Mouse (Mus musculus) lung, embryonic 15.5 days (tissue): ENCODE data around the gene Bbx. TPM values are rescaled to one million over a fixed set of nuclear protein-coding genes. Genes with fewer than 3 reads are reported as not detected.

Experiments used
- ATAC-seq: fragments of 200-750 bp; cut with Nextera tagmentation; 2 replicates; pipeline ENCODE4 v1.8.0; 2017; ENCODE audit warnings: moderate number of reproducible peaks, borderline replicate concordance; ENCODE audit not compliant: low FRiP score, low TSS enrichment; ENCODE audit errors: extremely low read depth
- H3K27ac ChIP-seq: fragments of 300-500 bp; sonication (generic); 2 replicates; pipeline ENCODE4 v1.5.1; 2015; ENCODE audit warnings: moderate library complexity, mild to moderate bottlenecking, inconsistent platforms
- H3K27me3 ChIP-seq: fragments of 300-500 bp; sonication (generic); 2 replicates; pipeline ENCODE4 v1.6.1; 2015; ENCODE audit warnings: inconsistent platforms
- H3K36me3 ChIP-seq: fragments of 300-500 bp; sonication (generic); 2 replicates; pipeline ENCODE4 v1.6.1; 2015; ENCODE audit warnings: inconsistent platforms
- H3K4me1 ChIP-seq: fragments of 300-500 bp; sonication (generic); 2 replicates; pipeline ENCODE4 v1.6.1; 2015; ENCODE audit warnings: inconsistent platforms
- H3K4me2 ChIP-seq: fragments of 300-500 bp; sonication (generic); 2 replicates; pipeline ENCODE4 v1.6.1; 2015; ENCODE audit warnings: inconsistent platforms, mild to moderate bottlenecking, moderate library complexity
- H3K4me3 ChIP-seq: fragments of 300-500 bp; sonication (generic); 2 replicates; pipeline ENCODE4 v1.5.1; 2015; ENCODE audit warnings: mild to moderate bottlenecking, inconsistent platforms
- H3K9ac ChIP-seq: fragments of 300-500 bp; sonication (generic); 2 replicates; pipeline ENCODE4 v1.6.1; 2015; ENCODE audit warnings: inconsistent platforms
- H3K9me3 ChIP-seq: fragments of 300-500 bp; sonication (generic); 2 replicates; pipeline ENCODE4 v1.6.1; 2016; ENCODE audit warnings: inconsistent platforms
- WGBS: fragments of 180-500 bp; shearing (Covaris S2); methylation state at CpG from one replicate; pipeline ENCODE4 v1.1.7; 2015; 5-methylcytosine and 5-hydroxymethylcytosine counted together
- polyA plus RNA-seq: library from polyadenylated mRNA; unstranded; fragments of >200 nt; fragmentation: Nextera tagmentation; extraction: Ambion mirVana; gene quantifications from 2 replicates; pipeline ENCODE4 v1.2.1, GENCODE M21; 2015

Bbx gene
- polyA plus RNA-seq, 1 experiment from 2014 or later: 48.3 TPM

GRCm38 (mm10) chr16:50182561-50182960, 249.6 kb downstream of the Bbx start:
- Histone ChIP-seq H3K9me3 (no peaks in the 10 kb centered on the region), H3K4me1 (peaks cover 20% of the 10 kb centered on the region; the same call in 1 of the 2 replicates), H3K27me3 (no peaks in the 10 kb centered on the region), H3K9ac (no peak overlapping the region), H3K4me3 (no peak overlapping the region), H3K27ac (no peak overlapping the region), H3K36me3 (no peaks in the 10 kb centered on the region), H3K4me2 (no peak overlapping the region)
- WGBS: 78% methylated on average over 10 of the region's 10 CpGs
- no peak for ATAC-seq

GRCm38 (mm10) chr16:50172760-50173159, 259.4 kb downstream of the Bbx start:
- Histone ChIP-seq H3K4me1 (0 out of 2 replicates have a peak, but pooled peaks cover 6% of the 10 kb centered on the region), H3K27ac (no peak overlapping the region), H3K36me3 (no peaks in the 10 kb centered on the region), H3K9ac (no peak overlapping the region), H3K4me2 (no peak overlapping the region), H3K27me3 (no peaks in the 10 kb centered on the region), H3K9me3 (no peaks in the 10 kb centered on the region), H3K4me3 (no peak overlapping the region)
- WGBS: 21% methylated on average over 7 of the region's 7 CpGs
- ATAC-seq: peak; percentile 78; the same call in 1 of the 2 replicates

DNA sequence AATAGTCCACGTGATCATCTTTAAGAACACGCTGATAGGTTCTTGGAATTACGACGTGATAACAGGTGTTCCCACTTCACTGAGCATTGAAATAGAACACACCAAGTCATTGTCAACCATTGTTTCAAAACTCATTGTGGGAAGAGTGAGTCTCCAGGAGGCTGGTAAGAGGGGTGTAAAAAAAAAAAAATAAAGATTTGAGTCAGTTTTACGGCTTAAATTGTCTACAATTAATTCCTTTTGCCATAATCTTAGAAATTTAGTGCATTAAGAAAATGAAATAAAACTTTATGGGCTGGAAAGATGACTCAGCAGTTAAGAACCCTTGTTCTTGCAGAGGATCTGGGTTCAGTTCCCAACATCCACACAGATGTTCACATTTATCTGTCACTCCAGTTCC, 261.4 kb downstream of the Bbx start:
- ATAC-seq: no peak
- H3K27ac ChIP-seq: no peak overlapping the region
- H3K4me2 ChIP-seq: no peak overlapping the region
- no peaks in the 10 kb centered on the region for H3K9me3 ChIP-seq
- WGBS: 93% methylated on average over 5 of the region's 5 CpGs
- no peak overlapping the region for H3K9ac ChIP-seq
- H3K4me3 ChIP-seq: no peak overlapping the region
- H3K36me3 ChIP-seq: no peaks in the 10 kb centered on the region
- H3K4me1 ChIP-seq: 0 out of 2 replicates have a peak, but pooled peaks cover 6% of the 10 kb centered on the region
- H3K27me3 ChIP-seq: no peaks in the 10 kb centered on the region

- Histone ChIP-seq H3K9ac (no peak overlapping the region), H3K27ac (no peak overlapping the region), H3K4me1 (0 out of 2 replicates have a peak, but pooled peaks cover 11% of the 10 kb centered on the region), H3K36me3 (no peaks in the 10 kb centered on the region), H3K9me3 (no peaks in the 10 kb centered on the region), H3K4me3 (no peak overlapping the region), H3K4me2 (no peak overlapping the region), H3K27me3 (no peaks in the 10 kb centered on the region)
- no peak for ATAC-seq
- WGBS: 68% methylated on average over 10 of the region's 10 CpGs
Measured at GRCm38 (mm10) chr16:50167983-50168299, 264.2 kb downstream of the Bbx start.

DNA sequence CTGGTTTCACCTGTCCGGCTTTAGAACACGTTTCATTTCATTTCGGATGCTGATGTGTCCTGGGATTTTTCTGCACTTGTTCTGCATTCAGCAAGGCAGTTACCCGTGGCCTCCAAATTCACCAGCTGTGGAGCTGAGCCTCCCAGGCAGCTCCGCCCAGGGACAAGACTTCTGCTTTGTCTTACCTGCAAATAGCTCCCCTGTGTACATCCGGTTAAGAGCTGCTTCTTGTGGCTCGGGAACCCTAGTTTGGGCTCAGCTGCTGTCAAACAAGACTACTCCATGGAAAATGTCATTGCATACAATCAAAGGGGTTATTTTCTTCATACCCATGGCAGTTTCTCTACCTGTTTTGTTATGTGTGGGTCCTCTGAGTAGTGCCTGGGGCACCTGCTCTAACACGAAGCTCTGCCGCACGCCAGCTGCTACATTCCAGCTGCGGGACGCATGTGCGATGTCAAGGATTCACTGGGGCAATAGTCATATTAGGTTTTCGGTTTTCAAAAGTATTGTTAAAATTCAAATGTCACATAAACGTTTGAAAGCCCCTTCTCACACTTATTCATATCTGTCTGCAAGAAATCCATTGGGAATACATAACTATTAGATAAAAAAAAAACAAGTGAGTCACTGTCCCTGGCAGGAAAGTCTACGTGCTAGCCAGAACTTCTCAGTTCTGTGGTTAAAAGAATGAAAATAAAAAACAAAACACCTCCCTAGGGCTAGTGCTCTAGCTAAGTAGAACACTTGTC, 264.8 kb downstream of the Bbx start:
- H3K4me1 ChIP-seq: 0 out of 2 replicates have a peak, but pooled peaks cover 6% of the 10 kb centered on the region
- 74% methylated on average over 16 of the region's 16 CpGs for WGBS
- no peak for ATAC-seq

GRCm38 (mm10) chr16:50160418-50161271, 271.5 kb downstream of the Bbx start:
- Histone ChIP-seq H3K9me3 (no peaks in the 10 kb centered on the region), H3K27ac (no peak overlapping the region), H3K36me3 (no peaks in the 10 kb centered on the region), H3K4me2 (no peak overlapping the region), H3K4me3 (no peak overlapping the region), H3K9ac (no peak overlapping the region), H3K27me3 (no peaks in the 10 kb centered on the region), H3K4me1 (0 out of 2 replicates have a peak, but pooled peaks cover 6% of the 10 kb centered on the region)
- 87% methylated on average over 11 of the region's 11 CpGs for WGBS
- peak; percentile 14; the same call in 1 of the 2 replicates for ATAC-seq

More for the DNA sequence above, 264.8 kb downstream of the Bbx start:
- H3K4me2 ChIP-seq: no peak overlapping the region
- no peaks in the 10 kb centered on the region for H3K9me3 ChIP-seq
- no peaks in the 10 kb centered on the region for H3K27me3 ChIP-seq
- H3K4me3 ChIP-seq: no peak overlapping the region
- H3K9ac ChIP-seq: no peak overlapping the region
- H3K27ac ChIP-seq: no peak overlapping the region
- no peaks in the 10 kb centered on the region for H3K36me3 ChIP-seq

GRCm38 (mm10) chr16:50158546-50158945, 273.6 kb downstream of the Bbx start:
- WGBS: 74% methylated on average over 5 of the region's 5 CpGs
- no peak for ATAC-seq
- no peaks in the 10 kb centered on the region for H3K36me3 ChIP-seq

DNA sequence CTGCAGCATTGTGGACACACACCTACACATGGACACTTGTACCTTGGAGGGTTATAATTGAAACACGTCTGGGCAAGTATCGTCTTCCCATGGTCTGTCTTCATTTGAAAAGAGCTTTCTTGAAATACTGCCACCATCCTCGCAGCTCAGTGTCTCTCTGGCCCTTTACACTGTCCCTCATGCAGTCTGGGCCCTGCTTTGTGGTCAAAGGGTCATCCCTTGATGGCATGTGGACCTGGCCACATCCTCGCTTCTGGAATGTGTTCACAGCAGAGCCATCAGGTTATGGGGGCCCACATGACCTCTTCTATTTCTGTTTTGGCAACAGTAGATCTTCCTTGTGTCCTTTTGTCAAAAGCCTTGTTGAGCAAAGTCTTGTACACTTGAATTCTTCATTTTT, 282.6 kb downstream of the Bbx start:
- H3K4me2 ChIP-seq: no peak overlapping the region
- no peaks in the 10 kb centered on the region for H3K4me1 ChIP-seq
- no peaks in the 10 kb centered on the region for H3K9me3 ChIP-seq
- WGBS: 80% methylated on average over 4 of the region's 4 CpGs
- H3K9ac ChIP-seq: no peak overlapping the region
- H3K36me3 ChIP-seq: no peaks in the 10 kb centered on the region
- ATAC-seq: no peak
- no peaks in the 10 kb centered on the region for H3K27me3 ChIP-seq
- H3K27ac ChIP-seq: no peak overlapping the region
- no peak overlapping the region for H3K4me3 ChIP-seq

More at GRCm38 (mm10) chr16:50158546-50158945, 273.6 kb downstream of the Bbx start:
- no peaks in the 10 kb centered on the region for H3K9me3 ChIP-seq
- H3K4me2 ChIP-seq: no peak overlapping the region
- H3K27me3 ChIP-seq: no peaks in the 10 kb centered on the region
- H3K27ac ChIP-seq: no peak overlapping the region
- no peak overlapping the region for H3K4me3 ChIP-seq
- 0 out of 2 replicates have a peak, but pooled peaks cover 4% of the 10 kb centered on the region for H3K4me1 ChIP-seq
- H3K9ac ChIP-seq: no peak overlapping the region

DNA sequence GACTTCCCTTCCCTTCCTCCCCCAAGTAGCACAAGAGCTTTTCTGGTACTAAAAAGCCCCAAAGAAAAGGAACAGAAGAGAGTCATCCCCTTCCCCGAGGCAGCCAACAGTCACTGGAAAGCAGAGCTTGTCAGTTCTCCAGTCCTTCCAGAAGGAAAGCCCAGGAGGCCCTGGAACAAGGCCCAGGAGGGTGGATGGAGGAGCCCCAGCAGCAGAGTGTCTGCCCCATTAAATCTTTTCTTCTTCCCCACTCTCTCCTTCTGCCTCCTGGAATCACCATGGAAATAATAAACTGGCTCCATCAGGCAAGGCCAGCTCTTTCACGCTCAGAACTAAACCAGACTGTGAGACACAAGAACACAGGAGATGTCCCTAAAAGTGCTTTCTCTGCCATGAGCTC, 284.3 kb downstream of the Bbx start:
- no peak for ATAC-seq
- Histone ChIP-seq H3K9ac (no peak overlapping the region), H3K27ac (no peak overlapping the region), H3K4me3 (no peak overlapping the region), H3K4me2 (no peak overlapping the region), H3K36me3 (no peaks in the 10 kb centered on the region), H3K4me1 (no peaks in the 10 kb centered on the region), H3K27me3 (no peaks in the 10 kb centered on the region), H3K9me3 (no peaks in the 10 kb centered on the region)
- 77% methylated on average over 2 of the region's 2 CpGs for WGBS

Other genes with a start within 250 kb of the Bbx start
- gene Ccdc54, start 158.8 kb upstream of the Bbx start, polyA plus RNA-seq: not detected in 2 replicates